Mouse (Mus musculus): ENCODE data around the gene Cdc40. TPM values are rescaled to one million over a fixed set of nuclear protein-coding genes. Genes with fewer than 3 reads are reported as not detected.
"Not testable (repeated sequence)": the region's sequence is repeated elsewhere in the genome, so short reads cannot be mapped to it uniquely, and the experiment has no call there.

Gene Cdc40
- polyA plus RNA-seq, 1 experiment from 2014 or later, result 37.0 TPM

- Histone ChIP-seq H3K9ac (no peak overlapping the region), H3K36me3 (no peaks in the 10 kb centered on the region), H3K4me1 (no peaks in the 10 kb centered on the region), H3K4me2 (replicated peaks) (no peak overlapping the region), H3K27me3 (no peaks in the 10 kb centered on the region), H3K27ac (no peak overlapping the region), H3K4me3 (no peak overlapping the region), H3K9me3 (no peaks in the 10 kb centered on the region)
- ATAC-seq (ENCODE audit: low FRiP score, low read depth), result no peak
- 72% methylated on average over 4 of the region's 4 CpGs for WGBS
These were observed 69.5 kb downstream of the Cdc40 start for GRCm38 (mm10) chr10:40813627-40814026.

GRCm38 (mm10) chr10:40809411-40809910 is 73.7 kb downstream of the Cdc40 start:
- WGBS, result 33% methylated on average over 5 of the region's 5 CpGs
- not testable (repeated sequence) for H3K4me2 ChIP-seq (replicated peaks); H3K4me1 ChIP-seq; H3K27ac ChIP-seq; H3K36me3 ChIP-seq; H3K9me3 ChIP-seq; H3K4me3 ChIP-seq; H3K27me3 ChIP-seq; ATAC-seq (ENCODE audit: low FRiP score, low read depth); H3K9ac ChIP-seq

GRCm38 (mm10) chr10:40806221-40806620 is 76.9 kb downstream of the Cdc40 start:
- Histone ChIP-seq H3K27ac (no peak overlapping the region), H3K4me3 (no peak overlapping the region), H3K36me3 (no peaks in the 10 kb centered on the region), H3K9ac (no peak overlapping the region), H3K9me3 (no peaks in the 10 kb centered on the region; the same call in 1 of the 2 replicates), H3K4me2 (replicated peaks) (no peak overlapping the region), H3K4me1 (no peaks in the 10 kb centered on the region), H3K27me3 (no peaks in the 10 kb centered on the region)
- 93% methylated on average over 4 of the region's 4 CpGs for whole genome bisulfite sequencing
- ATAC-seq (ENCODE audit: low FRiP score, low read depth), result no peak

- ATAC-seq (ENCODE audit: low FRiP score, low read depth), result no peak
- Histone ChIP-seq H3K4me3 (no peak overlapping the region), H3K27me3 (no peaks in the 10 kb centered on the region), H3K4me1 (no peaks in the 10 kb centered on the region), H3K9me3 (no peaks in the 10 kb centered on the region; the same call in 1 of the 2 replicates), H3K27ac (no peak overlapping the region), H3K9ac (no peak overlapping the region), H3K36me3 (no peaks in the 10 kb centered on the region), H3K4me2 (replicated peaks) (no peak overlapping the region)
- 83% methylated on average over 1 of the region's 1 CpGs for WGBS
These were observed 77.9 kb downstream of the Cdc40 start for GRCm38 (mm10) chr10:40805221-40805620.

- no peaks in the 10 kb centered on the region for H3K4me1 ChIP-seq
- H3K36me3 ChIP-seq, result no peaks in the 10 kb centered on the region
- no peak for ATAC-seq (ENCODE audit: low FRiP score, low read depth)
- 83% methylated on average over 3 of the region's 3 CpGs for WGBS
- H3K27ac ChIP-seq, result no peak overlapping the region
- H3K9ac ChIP-seq, result no peak overlapping the region
- no peaks in the 10 kb centered on the region for H3K27me3 ChIP-seq
- no peak overlapping the region for H3K4me3 ChIP-seq
- no peak overlapping the region for H3K4me2 ChIP-seq (replicated peaks)
- no peaks in the 10 kb centered on the region for H3K9me3 ChIP-seq
These were observed 91.0 kb downstream of the Cdc40 start for GRCm38 (mm10) chr10:40792115-40792514.

GRCm38 (mm10) chr10:40790406-40790805 is 92.7 kb downstream of the Cdc40 start:
- Histone ChIP-seq H3K27me3 (no peaks in the 10 kb centered on the region), H3K4me2 (replicated peaks) (no peak overlapping the region), H3K27ac (no peak overlapping the region), H3K9me3 (no peaks in the 10 kb centered on the region), H3K4me3 (no peak overlapping the region), H3K9ac (no peak overlapping the region), H3K4me1 (no peaks in the 10 kb centered on the region), H3K36me3 (no peaks in the 10 kb centered on the region)
- no peak for ATAC-seq (ENCODE audit: low FRiP score, low read depth)
- 81% methylated on average over 3 of the region's 3 CpGs for WGBS

Other genes with a start within 250 kb of the Cdc40 start
- 1.3 and 1.6 TPM in 2 replicates for gene Mettl24, start 200.0 kb downstream of the Cdc40 start, polyA plus RNA-seq (2015; fragmentation: Nextera tagmentation; extraction: Ambion mirVana)
- 27.2 and 29.7 TPM in 2 replicates for gene Wasf1, start 164 bp upstream of the Cdc40 start, polyA plus RNA-seq (2015; fragmentation: Nextera tagmentation; extraction: Ambion mirVana)
- not detected in 2 replicates for gene Gpr6, start 189.0 kb upstream of the Cdc40 start, polyA plus RNA-seq (2015; fragmentation: Nextera tagmentation; extraction: Ambion mirVana)

Data from limb, embryonic 13.5 days (tissue).